ENCODE assay signal across 12 mouse cellular contexts in genomic region chr17:67073580-67073979, GRCm38 (mm10).
A peak's percentile ranks its signal among the peaks of the same experiment; 100 is the strongest.
DNase-seq lines count a peak whose midpoint lies in the region; ATAC-seq and TF ChIP-seq lines count a peak whose summit lies in the region.
"Had no signal": no experiment of that assay in that cellular context is flagged by ENCODE, and none has a peak within 500 bp of the region (broad histone marks: within the 10 kb centered on the region; RNA-seq: fewer than 3 reads in every experiment).

No protein-coding gene starts in this region.

- no peak overlapping the region for H3K27ac ChIP-seq in embryonic facial prominence, embryonic 14.5 days (replicated peaks; ENCODE audit: low read depth, low read length)
- peak overlapping the region; percentile 43; the same call in 1 of the 2 replicates for H3K27ac ChIP-seq in midbrain, postnatal 0 days (ENCODE audit: low read depth, low read length)
- H3K27ac ChIP-seq: heart, embryonic 15.5 days; liver, embryonic 13.5 days had no signal

- peaks cover 8% of the 10 kb centered on the region; the same call in 1 of the 2 replicates for H3K4me1 ChIP-seq in embryonic facial prominence, embryonic 14.5 days (ENCODE audit: control insufficient read depth, insufficient read depth, low read length)
- peaks cover 3% of the 10 kb centered on the region; the same call in 1 of the 2 replicates for H3K4me1 ChIP-seq in midbrain, postnatal 0 days (ENCODE audit: insufficient read depth, low read length)
- H3K4me1 ChIP-seq: liver, embryonic 13.5 days had no signal

- no peak overlapping the region for H3K4me3 ChIP-seq in embryonic facial prominence, embryonic 14.5 days (ENCODE audit: low read depth, low read length)
- H3K4me3 ChIP-seq in midbrain, postnatal 0 days (ENCODE audit: low read depth, low read length), result no peak overlapping the region
- H3K4me3 ChIP-seq: heart, embryonic 15.5 days; liver, embryonic 13.5 days had no signal

- H3K4me2 ChIP-seq in embryonic facial prominence, embryonic 14.5 days (ENCODE audit: low read depth, low read length), result no peak overlapping the region
- no peak overlapping the region for H3K4me2 ChIP-seq in midbrain, postnatal 0 days (ENCODE audit: low read depth, low read length, poor library complexity, severe bottlenecking)
- H3K4me2 ChIP-seq: heart, embryonic 15.5 days; liver, embryonic 13.5 days had no signal

- intact Hi-C loops in left cerebral cortex, postnatal 4 days (cut with DNase I), result no loop called here
- intact Hi-C loops in left cerebral cortex, postnatal 36 days (cut with DNase I), result no loop called here
- intact Hi-C loops in gastrocnemius, postnatal 14 days (cut with DNase I; ENCODE audit: low total_unique reads), result no loop called here

- no peak for ATAC-seq in embryonic facial prominence, embryonic 14.5 days (ENCODE audit: low read depth)
- ATAC-seq in midbrain, postnatal 0 days (ENCODE audit: low FRiP score), result no peak

- TF ChIP-seq CTCF in midbrain, postnatal 0 days (IDR thresholded peaks at IDR 0.05), result no peak

- H3K9me3 ChIP-seq in embryonic facial prominence, embryonic 14.5 days (ENCODE audit: control insufficient read depth, low read length), result no peaks in the 10 kb centered on the region
- H3K9me3 ChIP-seq in midbrain, postnatal 0 days (ENCODE audit: low read length), result no peaks in the 10 kb centered on the region
- H3K9me3 ChIP-seq: heart, embryonic 15.5 days; liver, embryonic 13.5 days had no signal

- H3K27me3 ChIP-seq in embryonic facial prominence, embryonic 14.5 days (replicated peaks; ENCODE audit: control insufficient read depth, insufficient read depth, low read length), result no peaks in the 10 kb centered on the region
- no peaks in the 10 kb centered on the region for H3K27me3 ChIP-seq in midbrain, postnatal 0 days (ENCODE audit: insufficient read depth, low read length)
- H3K27me3 ChIP-seq: heart, embryonic 15.5 days; liver, embryonic 13.5 days had no signal

- 49% methylated on average over 4 of the region's 4 CpGs for WGBS in embryonic facial prominence, embryonic 14.5 days
- WGBS in midbrain, postnatal 0 days, result 27% methylated on average over 4 of the region's 4 CpGs

- H3K36me3 ChIP-seq in embryonic facial prominence, embryonic 14.5 days (ENCODE audit: control insufficient read depth, insufficient read depth, low read length), result no peaks in the 10 kb centered on the region
- no peaks in the 10 kb centered on the region for H3K36me3 ChIP-seq in midbrain, postnatal 0 days (ENCODE audit: insufficient read depth, low read length)
- H3K36me3 ChIP-seq: heart, embryonic 15.5 days; liver, embryonic 13.5 days had no signal

- H3K9ac ChIP-seq in embryonic facial prominence, embryonic 14.5 days (ENCODE audit: low read depth, low read length), result no peak overlapping the region
- H3K9ac ChIP-seq in midbrain, postnatal 0 days (replicated peaks; ENCODE audit: low read length, poor library complexity, severe bottlenecking), result no peak overlapping the region
- H3K9ac ChIP-seq: heart, embryonic 15.5 days; liver, embryonic 13.5 days had no signal

- DNase-seq in left cerebral cortex, postnatal 4 days, result peak; percentile 66
- DNase-seq in left cerebral cortex, postnatal 36 days (ENCODE audit: low spot score in 2 of 2), result no peak
- peak; percentile 50 for DNase-seq in cerebellum, adult 9-10 months
- peak; percentile 51 for DNase-seq in embryonic facial prominence, embryonic 14.5 days (ENCODE audit: low spot score)
- peak; percentile 40 for DNase-seq in midbrain, postnatal 0 days (ENCODE audit: low spot score)
- no peak for DNase-seq in gastrocnemius, postnatal 14 days
- DNase-seq in ovary, adult 18-20 months (ENCODE audit: low spot score), result no peak
- DNase-seq: adrenal gland, postnatal 14 days; gastrocnemius, postnatal 25 days; liver, embryonic 13.5 days; lung, postnatal 10 days had no signal

Comparison
In these comparisons a context has a peak if more than half of its experiments do, and no peak if none do; other contexts are left out.
1. DNase-seq: peak in left cerebral cortex, postnatal 4 days (single experiment), cerebellum, adult 9-10 months (single experiment), embryonic facial prominence, embryonic 14.5 days (single experiment) and midbrain, postnatal 0 days (single experiment); none in left cerebral cortex, postnatal 36 days (0 of 2), gastrocnemius, postnatal 14 days (single experiment) and ovary, adult 18-20 months (single experiment).